Mouse (Mus musculus): ENCODE measurements around the gene Tmem41a.

DNA sequence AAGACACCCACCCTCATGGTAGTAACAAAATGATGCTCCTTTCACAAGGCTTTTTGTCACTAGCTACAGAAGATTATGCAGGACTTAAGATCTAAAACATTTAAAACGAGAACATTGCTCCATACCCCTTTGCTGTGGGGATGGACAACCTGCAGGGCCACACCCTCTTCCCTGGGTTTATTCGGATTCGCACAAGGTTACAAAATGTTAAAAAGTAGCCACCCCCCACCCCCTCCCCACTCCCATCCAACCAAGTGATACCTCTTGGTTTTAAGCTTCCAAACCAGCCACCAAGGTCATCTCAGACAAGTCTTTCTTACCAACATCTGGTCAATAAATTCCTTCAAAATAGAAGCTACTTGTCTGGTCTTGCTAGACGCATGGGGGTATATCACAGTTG is 36.2 kb upstream of the Tmem41a start:
- TF ChIP-seq POLR2A (IDR thresholded peaks at IDR 0.05; ENCODE audit: low read depth, low read length) (no peak), MAFK (IDR thresholded peaks at IDR 0.05; ENCODE audit: insufficient replicate concordance, low read length) (no peak), USF2 (conservative IDR thresholded peaks at IDR 0.05; ENCODE audit: low read depth, low read length) (no peak), PAX5 (IDR thresholded peaks at IDR 0.05; ENCODE audit: low read length) (no peak), HCFC1 (IDR thresholded peaks at IDR 0.05; ENCODE audit: low read depth, low read length) (no peak), CTCF (conservative IDR thresholded peaks at IDR 0.05 in 1 of 2, IDR thresholded peaks at IDR 0.05 in 1 of 2; ENCODE audit: low read depth in 2 of 2, low read length in 2 of 2) (no peak), CHD2 (IDR thresholded peaks at IDR 0.05; ENCODE audit: low read length) (no peak), ZC3H11A (IDR thresholded peaks at IDR 0.05; ENCODE audit: low read depth, low read length) (no peak), EP300 (IDR thresholded peaks at IDR 0.05; ENCODE audit: low read length) (no peak), MAX (IDR thresholded peaks at IDR 0.05; ENCODE audit: low read length) (no peak), POLR2AphosphoS2 (IDR thresholded peaks at IDR 0.05; ENCODE audit: low read depth, low read length) (no peak), GABPA (IDR thresholded peaks at IDR 0.05; ENCODE audit: insufficient replicate concordance, low read depth, low read length) (no peak), KAT2A (IDR thresholded peaks at IDR 0.05; ENCODE audit: insufficient replicate concordance, low read length) (no peak), USF1 (IDR thresholded peaks at IDR 0.05; ENCODE audit: low read depth, low read length) (no peak)
